Mouse (Mus musculus) erythroblast, embryonic 14.5 days (primary cell): ENCODE measurements around the gene Ryr2.

Experiments
- GATA1 ChIP-seq: IDR thresholded peaks from 2 replicates; pipeline ENCODE4 v1.6.1; 2012; ENCODE audit warnings: low read length, inconsistent platforms, mixed read lengths
- TAL1 ChIP-seq: IDR thresholded peaks from 3 replicates; pipeline ENCODE4 v1.6.1; 2012; ENCODE audit warnings: low read length, inconsistent platforms, mixed read lengths

DNA sequence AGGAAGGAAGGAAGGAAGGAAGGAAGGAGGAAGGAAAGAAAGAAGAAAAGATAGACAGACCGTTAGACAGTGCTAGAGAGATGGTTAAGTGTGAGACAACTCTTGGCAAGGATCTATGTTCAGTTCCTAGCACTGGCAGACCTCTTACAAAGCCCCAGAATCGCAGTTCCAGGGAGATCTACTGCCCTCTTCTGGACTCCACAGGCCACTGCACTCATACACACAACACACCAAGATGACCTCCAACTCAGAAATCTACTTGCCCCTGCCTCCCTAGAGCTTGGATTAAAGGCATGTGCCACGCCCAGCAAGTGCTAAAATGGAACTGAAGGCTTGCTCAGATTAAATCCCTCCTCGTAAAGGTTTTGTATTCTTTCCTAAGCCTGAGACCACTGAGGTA, 179.0 kb downstream of the Ryr2 start:
- no peak for TF ChIP-seq TAL1
- no peak for TF ChIP-seq GATA1
